Mouse (Mus musculus): Measurements from ENCODE around the gene Pabpn1l. TPM values are rescaled to one million over a fixed set of nuclear protein-coding genes. Genes with fewer than 3 reads are reported as not detected.
"Not testable (repeated sequence)": the region's sequence is repeated elsewhere in the genome, so short reads cannot be mapped to it uniquely, and the experiment has no call there.

Pabpn1l gene
- polyA plus RNA-seq, 1 experiment from 2014 or later = not detected

DNA sequence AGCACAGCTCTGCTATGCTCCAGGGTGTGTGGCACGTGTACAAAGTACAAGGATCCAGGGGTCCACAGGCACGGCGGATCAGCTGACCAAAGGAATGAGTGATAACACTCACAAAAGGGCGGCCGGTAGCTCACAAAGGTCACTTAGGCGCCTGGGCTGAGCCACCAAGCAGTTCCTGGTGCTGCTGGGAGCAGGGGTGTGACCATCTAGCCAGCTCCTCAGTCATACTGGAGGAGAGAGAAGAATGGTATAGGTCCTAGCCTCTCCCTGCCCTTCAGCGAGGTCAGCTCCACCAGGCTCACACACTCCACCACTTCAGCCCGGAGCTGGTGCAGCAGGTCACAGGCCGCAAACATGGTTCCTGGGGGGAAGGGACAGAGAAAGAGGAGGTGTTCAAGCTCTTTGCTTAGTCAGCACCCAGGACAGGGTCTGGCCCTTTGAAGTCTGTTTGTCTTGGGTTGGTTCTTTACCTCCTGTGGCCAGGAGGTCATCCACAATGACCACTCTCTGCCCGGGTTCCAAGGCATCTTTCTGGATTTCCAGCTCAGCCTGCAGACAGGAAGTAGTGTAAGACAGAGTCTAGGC is 47.8 kb downstream of the Pabpn1l start:
- peaks cover 32% of the 10 kb centered on the region for H3K4me1 ChIP-seq (ENCODE audit: control insufficient read depth, insufficient read depth, low read length)
- 19% methylated on average over 10 of the region's 10 CpGs for WGBS
- peak overlapping the region; percentile 55; the same call in 1 of the 2 replicates for H3K27ac ChIP-seq (ENCODE audit: low read length)
- peaks cover 39% of the 10 kb centered on the region for H3K36me3 ChIP-seq (ENCODE audit: control insufficient read depth, insufficient read depth, low read length)
- ATAC-seq (ENCODE audit: insufficient number of reproducible peaks, insufficient read depth, low FRiP score, low read depth) = no peak
- H3K9ac ChIP-seq (replicated peaks; ENCODE audit: low read depth, low read length) = no peak overlapping the region
- peak overlapping the region; percentile 88 for H3K4me2 ChIP-seq (replicated peaks; ENCODE audit: low read depth, low read length)
- no peaks in the 10 kb centered on the region for H3K9me3 ChIP-seq (ENCODE audit: control insufficient read depth, low read depth, low read length)
- H3K27me3 ChIP-seq (ENCODE audit: control insufficient read depth, insufficient read depth, low read length) = no peaks in the 10 kb centered on the region
- no peak overlapping the region for H3K4me3 ChIP-seq (ENCODE audit: low read depth, low read length)

DNA sequence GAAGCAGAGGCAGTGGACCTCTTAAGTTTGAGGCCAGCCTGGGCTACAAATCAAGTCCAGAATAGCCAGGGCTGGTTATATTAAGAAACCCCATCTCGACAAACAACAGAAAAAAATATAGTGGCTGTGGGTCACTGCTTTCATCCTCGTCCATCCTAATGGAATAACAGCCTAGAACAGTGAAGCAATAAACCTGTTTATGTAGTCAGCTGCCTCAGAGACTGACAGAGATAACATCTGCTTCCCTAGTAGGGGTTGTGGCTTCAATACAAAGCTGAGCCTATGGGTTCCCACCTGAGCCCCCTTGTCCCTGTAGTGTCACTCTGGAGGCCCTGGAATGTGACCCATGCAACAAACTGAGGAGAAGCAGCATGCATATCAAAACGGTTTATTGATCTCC is 48.3 kb downstream of the Pabpn1l start:
- no peaks in the 10 kb centered on the region for H3K9me3 ChIP-seq (ENCODE audit: control insufficient read depth, low read depth, low read length)
- H3K4me2 ChIP-seq (replicated peaks; ENCODE audit: low read depth, low read length) = no peak overlapping the region
- H3K4me3 ChIP-seq (ENCODE audit: low read depth, low read length) = no peak overlapping the region
- no peak for ATAC-seq (ENCODE audit: insufficient number of reproducible peaks, insufficient read depth, low FRiP score, low read depth)
- H3K36me3 ChIP-seq (ENCODE audit: control insufficient read depth, insufficient read depth, low read length) = peaks cover 40% of the 10 kb centered on the region
- WGBS = 35% methylated on average over 3 of the region's 3 CpGs
- H3K9ac ChIP-seq (replicated peaks; ENCODE audit: low read depth, low read length) = no peak overlapping the region
- no peaks in the 10 kb centered on the region for H3K27me3 ChIP-seq (ENCODE audit: control insufficient read depth, insufficient read depth, low read length)
- peaks cover 32% of the 10 kb centered on the region for H3K4me1 ChIP-seq (ENCODE audit: control insufficient read depth, insufficient read depth, low read length)
- peak overlapping the region; percentile 55; the same call in 1 of the 2 replicates for H3K27ac ChIP-seq (ENCODE audit: low read length)

DNA sequence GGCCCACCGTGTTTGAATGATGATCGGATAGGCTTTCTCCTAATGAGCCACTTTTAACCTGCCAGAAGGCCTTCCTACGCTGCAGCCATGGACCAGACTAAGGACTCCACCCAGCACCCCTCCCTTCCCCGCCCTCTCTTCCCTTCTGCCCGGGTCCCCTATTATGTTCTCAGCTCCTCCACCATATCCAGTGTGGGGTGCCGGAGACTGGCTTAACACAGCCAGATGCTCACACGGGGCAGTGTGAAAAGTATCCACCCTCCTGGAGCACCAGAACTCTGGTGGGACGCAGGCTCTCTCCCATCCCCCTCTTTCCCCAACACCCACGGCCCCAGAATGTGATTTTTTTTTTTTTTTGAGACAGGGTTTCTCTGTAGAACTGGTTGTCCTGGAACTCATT is 49.0 kb downstream of the Pabpn1l start:
- H3K27ac ChIP-seq (ENCODE audit: low read length) = no peak overlapping the region
- whole genome bisulfite sequencing = 59% methylated on average over 9 of the region's 9 CpGs
- H3K36me3 ChIP-seq (ENCODE audit: control insufficient read depth, insufficient read depth, low read length) = peaks cover 40% of the 10 kb centered on the region

DNA sequence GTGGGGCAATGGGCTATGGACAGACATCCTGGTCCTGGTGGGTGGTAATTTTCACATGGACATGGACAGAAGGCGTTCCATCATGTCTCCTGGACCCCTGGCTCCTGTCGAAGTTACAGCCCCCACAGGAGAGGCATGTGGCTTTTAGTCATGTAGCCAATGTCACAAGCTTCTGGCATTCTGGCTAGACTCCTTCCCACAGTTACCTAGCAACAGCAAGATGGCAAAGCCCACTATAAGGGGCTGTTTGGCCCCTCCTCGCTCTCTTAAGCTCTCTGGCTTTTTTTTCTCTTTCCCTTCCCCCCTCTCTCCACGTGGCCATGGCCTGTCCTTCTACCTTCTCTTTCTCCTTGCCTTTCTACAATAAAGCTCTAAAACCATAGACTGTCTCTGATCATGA is 49.4 kb downstream of the Pabpn1l start:
- peaks cover 32% of the 10 kb centered on the region for H3K4me1 ChIP-seq (ENCODE audit: control insufficient read depth, insufficient read depth, low read length)
- not testable (repeated sequence) for H3K9me3 ChIP-seq (ENCODE audit: control insufficient read depth, low read depth, low read length); H3K4me2 ChIP-seq (replicated peaks; ENCODE audit: low read depth, low read length); H3K27me3 ChIP-seq (ENCODE audit: control insufficient read depth, insufficient read depth, low read length); H3K27ac ChIP-seq (ENCODE audit: low read length); ATAC-seq (ENCODE audit: insufficient number of reproducible peaks, insufficient read depth, low FRiP score, low read depth); H3K9ac ChIP-seq (replicated peaks; ENCODE audit: low read depth, low read length); H3K4me3 ChIP-seq (ENCODE audit: low read depth, low read length)
- H3K36me3 ChIP-seq (ENCODE audit: control insufficient read depth, insufficient read depth, low read length) = peaks cover 40% of the 10 kb centered on the region
- WGBS = 40% methylated on average over 4 of the region's 4 CpGs

More for the DNA sequence above, 49.0 kb downstream of the Pabpn1l start:
- Histone ChIP-seq H3K9ac (replicated peaks; ENCODE audit: low read depth, low read length) (no peak overlapping the region), H3K27me3 (ENCODE audit: control insufficient read depth, insufficient read depth, low read length) (no peaks in the 10 kb centered on the region), H3K4me2 (replicated peaks; ENCODE audit: low read depth, low read length) (no peak overlapping the region), H3K9me3 (ENCODE audit: control insufficient read depth, low read depth, low read length) (no peaks in the 10 kb centered on the region), H3K4me3 (ENCODE audit: low read depth, low read length) (no peak overlapping the region), H3K4me1 (ENCODE audit: control insufficient read depth, insufficient read depth, low read length) (peaks cover 32% of the 10 kb centered on the region)
- no peak for ATAC-seq (ENCODE audit: insufficient number of reproducible peaks, insufficient read depth, low FRiP score, low read depth)

DNA sequence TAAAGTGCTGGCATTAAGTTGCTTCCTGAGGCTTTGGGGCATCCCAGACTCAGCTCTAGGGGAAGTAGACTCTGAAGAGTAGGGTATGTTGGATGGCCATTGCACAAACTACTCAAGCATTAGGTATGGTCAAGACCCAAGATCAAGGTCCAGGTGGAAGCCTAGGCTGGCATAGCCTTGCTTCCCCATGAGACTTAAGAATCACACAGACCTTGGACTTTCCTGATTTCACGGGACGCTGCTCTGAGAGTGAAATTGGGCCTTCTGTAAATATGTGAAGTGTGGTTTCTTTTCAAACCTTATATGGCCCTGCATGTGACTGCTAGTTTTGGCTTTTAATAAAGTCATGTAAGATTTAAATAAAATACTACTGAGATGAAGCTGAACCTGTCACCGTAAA is 49.8 kb downstream of the Pabpn1l start:
- Histone ChIP-seq H3K4me1 (ENCODE audit: control insufficient read depth, insufficient read depth, low read length) (peaks cover 32% of the 10 kb centered on the region), H3K27ac (ENCODE audit: low read length) (no peak overlapping the region), H3K4me2 (replicated peaks; ENCODE audit: low read depth, low read length) (no peak overlapping the region), H3K9ac (replicated peaks; ENCODE audit: low read depth, low read length) (no peak overlapping the region), H3K4me3 (ENCODE audit: low read depth, low read length) (no peak overlapping the region), H3K9me3 (ENCODE audit: control insufficient read depth, low read depth, low read length) (no peaks in the 10 kb centered on the region), H3K27me3 (ENCODE audit: control insufficient read depth, insufficient read depth, low read length) (no peaks in the 10 kb centered on the region), H3K36me3 (ENCODE audit: control insufficient read depth, insufficient read depth, low read length) (peaks cover 40% of the 10 kb centered on the region)
- WGBS = 81% methylated on average over 3 of the region's 3 CpGs
- ATAC-seq (ENCODE audit: insufficient number of reproducible peaks, insufficient read depth, low FRiP score, low read depth) = no peak

DNA sequence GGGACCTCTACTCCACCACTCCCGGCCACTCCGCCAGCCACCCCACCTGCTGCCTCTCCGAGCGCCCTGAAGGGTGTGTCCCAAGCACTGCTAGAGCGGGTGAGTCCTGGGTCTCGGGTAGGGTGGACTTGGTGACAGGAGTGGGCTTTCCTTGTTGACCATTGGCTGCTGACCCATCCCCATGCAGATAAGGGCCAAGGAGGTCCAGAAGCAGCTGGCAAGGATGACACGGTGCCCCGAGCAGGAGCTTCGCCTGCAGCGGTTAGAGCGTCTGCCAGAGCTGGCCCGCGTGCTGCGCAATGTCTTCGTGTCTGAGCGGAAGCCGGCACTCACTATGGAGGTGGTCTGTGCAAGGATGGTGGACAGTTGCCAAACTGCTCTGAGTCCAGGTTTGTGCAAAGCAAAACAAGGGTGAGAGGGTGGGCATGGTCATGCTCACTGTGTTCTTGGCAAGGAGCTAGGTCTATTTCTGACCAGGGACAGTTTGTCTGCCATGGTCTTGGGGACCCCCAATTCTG is 50.7 kb downstream of the Pabpn1l start:
- Histone ChIP-seq H3K27me3 (ENCODE audit: control insufficient read depth, insufficient read depth, low read length) (no peaks in the 10 kb centered on the region), H3K9me3 (ENCODE audit: control insufficient read depth, low read depth, low read length) (no peaks in the 10 kb centered on the region), H3K9ac (replicated peaks; ENCODE audit: low read depth, low read length) (no peak overlapping the region), H3K36me3 (ENCODE audit: control insufficient read depth, insufficient read depth, low read length) (peaks cover 40% of the 10 kb centered on the region), H3K4me3 (ENCODE audit: low read depth, low read length) (no peak overlapping the region), H3K4me1 (ENCODE audit: control insufficient read depth, insufficient read depth, low read length) (peaks cover 30% of the 10 kb centered on the region), H3K4me2 (replicated peaks; ENCODE audit: low read depth, low read length) (no peak overlapping the region), H3K27ac (ENCODE audit: low read length) (no peak overlapping the region)
- WGBS = 90% methylated on average over 17 of the region's 17 CpGs
- ATAC-seq (ENCODE audit: insufficient number of reproducible peaks, insufficient read depth, low FRiP score, low read depth) = no peak

DNA sequence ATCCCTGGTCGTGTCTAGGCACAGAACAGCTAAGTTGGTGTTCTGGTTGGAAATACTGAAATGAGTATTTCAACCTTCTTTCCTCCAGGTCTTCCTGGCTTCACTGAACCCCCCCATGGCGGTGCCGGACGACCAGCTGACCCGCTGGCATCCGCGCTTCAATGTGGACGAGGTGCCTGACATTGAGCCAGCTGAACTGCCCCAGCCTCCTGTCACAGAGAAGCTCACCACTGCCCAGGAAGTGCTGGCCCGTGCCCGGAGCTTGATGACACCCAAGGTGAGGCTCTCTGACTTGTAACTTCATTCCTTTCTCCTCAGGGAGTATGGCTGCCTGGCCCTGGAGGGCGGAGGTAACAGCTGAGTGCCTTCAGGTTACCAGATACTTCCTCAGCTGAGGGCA is 51.4 kb downstream of the Pabpn1l start:
- H3K27ac ChIP-seq (ENCODE audit: low read length) = no peak overlapping the region
- H3K9me3 ChIP-seq (ENCODE audit: control insufficient read depth, low read depth, low read length) = no peaks in the 10 kb centered on the region
- peaks cover 36% of the 10 kb centered on the region for H3K4me1 ChIP-seq (ENCODE audit: control insufficient read depth, insufficient read depth, low read length)
- no peak for ATAC-seq (ENCODE audit: insufficient number of reproducible peaks, insufficient read depth, low FRiP score, low read depth)
- H3K9ac ChIP-seq (replicated peaks; ENCODE audit: low read depth, low read length) = no peak overlapping the region
- 96% methylated on average over 11 of the region's 11 CpGs for WGBS
- no peak overlapping the region for H3K4me2 ChIP-seq (replicated peaks; ENCODE audit: low read depth, low read length)
- peaks cover 40% of the 10 kb centered on the region for H3K36me3 ChIP-seq (ENCODE audit: control insufficient read depth, insufficient read depth, low read length)
- no peak overlapping the region for H3K4me3 ChIP-seq (ENCODE audit: low read depth, low read length)
- no peaks in the 10 kb centered on the region for H3K27me3 ChIP-seq (ENCODE audit: control insufficient read depth, insufficient read depth, low read length)

DNA sequence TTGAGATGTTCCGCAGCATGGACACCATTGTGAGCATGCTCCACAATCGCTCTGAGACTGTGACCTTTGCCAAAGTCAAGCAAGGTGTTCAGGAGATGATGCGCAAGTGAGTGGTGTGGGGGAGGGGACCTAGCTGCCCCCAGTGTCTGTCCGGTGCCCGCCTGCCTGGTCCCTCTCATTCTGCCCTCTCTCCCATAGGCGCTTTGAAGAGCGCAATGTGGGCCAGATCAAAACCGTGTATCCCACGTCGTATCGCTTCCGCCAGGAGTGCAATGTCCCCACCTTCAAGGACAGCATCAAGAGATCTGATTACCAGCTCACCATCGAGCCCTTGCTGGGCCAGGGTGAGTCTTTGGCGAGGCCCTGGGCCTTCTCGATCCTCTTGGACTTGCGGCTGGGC is 52.5 kb downstream of the Pabpn1l start:
- no peak overlapping the region for H3K9ac ChIP-seq (replicated peaks; ENCODE audit: low read depth, low read length)
- 94% methylated on average over 16 of the region's 16 CpGs for WGBS
- no peak overlapping the region for H3K27ac ChIP-seq (ENCODE audit: low read length)
- no peaks in the 10 kb centered on the region for H3K9me3 ChIP-seq (ENCODE audit: control insufficient read depth, low read depth, low read length)
- H3K27me3 ChIP-seq (ENCODE audit: control insufficient read depth, insufficient read depth, low read length) = no peaks in the 10 kb centered on the region
- peaks cover 24% of the 10 kb centered on the region for H3K4me1 ChIP-seq (ENCODE audit: control insufficient read depth, insufficient read depth, low read length)
- H3K4me3 ChIP-seq (ENCODE audit: low read depth, low read length) = no peak overlapping the region
- H3K4me2 ChIP-seq (replicated peaks; ENCODE audit: low read depth, low read length) = peak overlapping the region; percentile 78
- peaks cover 40% of the 10 kb centered on the region for H3K36me3 ChIP-seq (ENCODE audit: control insufficient read depth, insufficient read depth, low read length)
- no peak for ATAC-seq (ENCODE audit: insufficient number of reproducible peaks, insufficient read depth, low FRiP score, low read depth)
